Mouse (Mus musculus) midbrain, postnatal 0 days (tissue): ENCODE measurements around the gene Jmjd8. TPM values are rescaled to one million over a fixed set of nuclear protein-coding genes. Genes with fewer than 3 reads are reported as not detected.
"Not testable (repeated sequence)": the region's sequence is repeated elsewhere in the genome, so short reads cannot be mapped to it uniquely, and the experiment has no call there.

Experiments used
- ATAC-seq: fragments of 200-750 bp; cut with Nextera tagmentation; 2 replicates; pipeline ENCODE4 v1.8.0; 2017; ENCODE audit warnings: moderate number of reproducible peaks, mild to moderate bottlenecking, moderate TSS enrichment, moderate library complexity; ENCODE audit not compliant: low FRiP score
- DNase-seq: peaks from one replicate; pipeline ENCODE4 v3.0.0-alpha.2; 2015; ENCODE audit warnings: low spot score
- H3K27ac ChIP-seq: fragments of 300-500 bp; sonication (generic); 2 replicates; pipeline ENCODE4 v1.5.1; 2014; ENCODE audit warnings: low read depth, mild to moderate bottlenecking, low read length, mixed read lengths
- H3K27me3 ChIP-seq: fragments of 300-500 bp; sonication (generic); 2 replicates; pipeline ENCODE4 v1.6.1; 2014; ENCODE audit warnings: low read length, control low read depth, mixed read lengths; ENCODE audit not compliant: insufficient read depth
- H3K36me3 ChIP-seq: fragments of 300-500 bp; sonication (generic); 2 replicates; pipeline ENCODE4 v1.6.1; 2014; ENCODE audit warnings: low read length, control low read depth, mixed read lengths; ENCODE audit not compliant: insufficient read depth
- H3K4me1 ChIP-seq: fragments of 300-500 bp; sonication (generic); 2 replicates; pipeline ENCODE4 v1.6.1; 2014; ENCODE audit warnings: mild to moderate bottlenecking, control low read depth, antibody characterized with exemption, low read length, mixed read lengths; ENCODE audit not compliant: insufficient read depth
- H3K4me2 ChIP-seq: fragments of 300-500 bp; sonication (generic); 2 replicates; pipeline ENCODE4 v1.6.1; 2014; ENCODE audit warnings: low read depth, mild to moderate bottlenecking, low read length, mixed read lengths; ENCODE audit not compliant: poor library complexity, severe bottlenecking
- H3K4me3 ChIP-seq: fragments of 300-500 bp; sonication (generic); 2 replicates; pipeline ENCODE4 v1.5.1; 2014; ENCODE audit warnings: low read depth, mild to moderate bottlenecking, low read length, moderate library complexity
- H3K9ac ChIP-seq: fragments of 300-500 bp; sonication (generic); replicated peaks from 2 replicates; pipeline ENCODE4 v1.6.1; 2014; ENCODE audit warnings: mild to moderate bottlenecking, low read length, moderate library complexity, mixed read lengths; ENCODE audit not compliant: poor library complexity, severe bottlenecking
- H3K9me3 ChIP-seq: fragments of 300-500 bp; sonication (generic); 2 replicates; pipeline ENCODE4 v1.6.1; 2016; ENCODE audit warnings: low read length, control low read depth
- CTCF ChIP-seq: IDR thresholded peaks from 2 replicates; pipeline ENCODE4 v1.5.1; 2016; ENCODE audit warnings: antibody characterized with exemption, mild to moderate bottlenecking
- WGBS: fragments of 180-500 bp; shearing (Covaris S2); extraction: QIAGEN DNeasy Blood & Tissue Kit; methylation state at CpG from one replicate; pipeline ENCODE4 v1.1.7; 2014; 5-methylcytosine and 5-hydroxymethylcytosine counted together
- polyA plus RNA-seq: library from polyadenylated mRNA; unstranded; fragments of >200 nt; fragmentation: Nextera tagmentation; extraction: Ambion mirVana; gene quantifications from 2 replicates; pipeline ENCODE4 v1.2.1, GENCODE M21; 2015
- total RNA-seq: library from RNA; depleted of rRNA; stranded (reverse); fragments of >200 nt; gene quantifications from 2 replicates; pipeline ENCODE4 v1.2.3, GENCODE M21; 2014

Gene Jmjd8
- total and polyA plus RNA-seq, 2 experiments from 2014 or later, result 39.1 to 45.9 TPM

GRCm38 (mm10) chr17:25801029-25801428, 27.6 kb upstream of the Jmjd8 start:
- Histone ChIP-seq H3K4me1 (peaks cover 14% of the 10 kb centered on the region; the same call in 1 of the 2 replicates), H3K4me2 (no peak overlapping the region), H3K36me3 (no peaks in the 10 kb centered on the region), H3K9ac (no peak overlapping the region), H3K27me3 (peaks cover 11% of the 10 kb centered on the region; the same call in 1 of the 2 replicates), H3K9me3 (no peaks in the 10 kb centered on the region), H3K27ac (no peak overlapping the region), H3K4me3 (no peak overlapping the region)
- peak; percentile 84 for DNase-seq
- TF ChIP-seq CTCF, result peak; percentile 89
- no peak for ATAC-seq
- WGBS, result 5% methylated on average over 6 of the region's 6 CpGs

GRCm38 (mm10) chr17:25802825-25803517, 25.7 kb upstream of the Jmjd8 start:
- Histone ChIP-seq H3K9ac (peak overlapping the region; percentile 50), H3K9me3 (no peaks in the 10 kb centered on the region), H3K36me3 (no peaks in the 10 kb centered on the region), H3K27ac (peak overlapping the region; percentile 87), H3K4me2 (peak overlapping the region; percentile 40), H3K4me3 (no peak overlapping the region), H3K27me3 (no peaks in the 10 kb centered on the region), H3K4me1 (peaks cover 14% of the 10 kb centered on the region; the same call in 1 of the 2 replicates)
- DNase-seq (peak; percentile 94), ATAC-seq (peak; percentile 91)
- TF ChIP-seq CTCF, result no peak
- 3% methylated on average over 10 of the region's 10 CpGs for WGBS

GRCm38 (mm10) chr17:25806507-25806906, 22.2 kb upstream of the Jmjd8 start:
- 93% methylated on average over 4 of the region's 4 CpGs for WGBS
- Histone ChIP-seq H3K27me3 (no peaks in the 10 kb centered on the region), H3K36me3 (no peaks in the 10 kb centered on the region), H3K4me2 (no peak overlapping the region), H3K27ac (no peak overlapping the region), H3K9ac (no peak overlapping the region), H3K4me1 (peaks cover 27% of the 10 kb centered on the region; the same call in 1 of the 2 replicates), H3K9me3 (no peaks in the 10 kb centered on the region), H3K4me3 (no peak overlapping the region)
- no peak for TF ChIP-seq CTCF
- DNase-seq (no peak), ATAC-seq (no peak)

GRCm38 (mm10) chr17:25807452-25807851, 21.2 kb upstream of the Jmjd8 start:
- H3K4me2 ChIP-seq, H3K9me3 ChIP-seq, H3K27ac ChIP-seq, H3K9ac ChIP-seq, H3K27me3 ChIP-seq, H3K36me3 ChIP-seq, H3K4me3 ChIP-seq, ATAC-seq, DNase-seq: not testable (repeated sequence)
- peaks cover 23% of the 10 kb centered on the region; the same call in 1 of the 2 replicates for H3K4me1 ChIP-seq
- WGBS, result 40% methylated on average over 2 of the region's 2 CpGs
- TF ChIP-seq CTCF, result peak; percentile 56

GRCm38 (mm10) chr17:25808028-25808427, 20.6 kb upstream of the Jmjd8 start:
- H3K36me3 ChIP-seq, result no peaks in the 10 kb centered on the region
- no peak for TF ChIP-seq CTCF
- DNase-seq, result no peak
- H3K4me3 ChIP-seq, result peak overlapping the region; percentile 89
- WGBS, result 29% methylated on average over 5 of the region's 5 CpGs
- no peak; the same call in 1 of the 2 replicates for ATAC-seq
- H3K9me3 ChIP-seq, result no peaks in the 10 kb centered on the region
- peak overlapping the region; percentile 98 for H3K27ac ChIP-seq
- peaks cover 19% of the 10 kb centered on the region for H3K4me1 ChIP-seq
- H3K9ac ChIP-seq, result peak overlapping the region; percentile 97
- no peaks in the 10 kb centered on the region for H3K27me3 ChIP-seq
- peak overlapping the region; percentile 96 for H3K4me2 ChIP-seq
